Comparison of ENCODE assay signal across 8 mouse cellular contexts in genomic region chr3:84302273-84302672, GRCm38 (mm10). TPM values are rescaled to one million over a fixed set of nuclear protein-coding genes. Genes with fewer than 3 reads are reported as not detected.
DNase-seq lines count a peak whose midpoint lies in the region; ATAC-seq and TF ChIP-seq lines count a peak whose summit lies in the region.

No protein-coding gene starts in this region.

- no peaks in the 10 kb centered on the region for H3K79me2 ChIP-seq in MEL (ENCODE audit: control insufficient read depth, insufficient read depth, low read length, poor library complexity)

- no peaks in the 10 kb centered on the region for H3K4me1 ChIP-seq in MEL (ENCODE audit: control insufficient read depth in 1 of 2, insufficient read depth in 2 of 2, low read length in 2 of 2)
- peaks cover 47% of the 10 kb centered on the region for H3K4me1 ChIP-seq in hindbrain, embryonic 15.5 days (replicated peaks)
- no peaks in the 10 kb centered on the region for H3K4me1 ChIP-seq in lung, embryonic 14.5 days (ENCODE audit: insufficient read depth)

- TF ChIP-seq RAD21 in MEL (IDR thresholded peaks at IDR 0.05; ENCODE audit: low read depth, low read length): peak; percentile 58

- intact Hi-C loops in left cerebral cortex, postnatal 14 days (cut with DNase I): loop anchor here (5.0 kb wide), 1 partner anchor 85 kb away; no protein-coding TSS in a partner anchor
- intact Hi-C loops in left cerebral cortex, postnatal 36 days (cut with DNase I): no loop called here

- no peak overlapping the region for H3K27ac ChIP-seq in MEL (ENCODE audit: control insufficient read depth, low read depth, low read length)
- no peak overlapping the region; the same call in 1 of the 2 replicates for H3K27ac ChIP-seq in hindbrain, embryonic 15.5 days (replicated peaks)
- H3K27ac ChIP-seq in lung, embryonic 14.5 days (ENCODE audit: low read depth): no peak overlapping the region

- no peaks in the 10 kb centered on the region for H3K36me3 ChIP-seq in MEL (ENCODE audit: control insufficient read depth in 1 of 2, insufficient read depth in 2 of 2, low read length in 2 of 2)
- no peaks in the 10 kb centered on the region for H3K36me3 ChIP-seq in hindbrain, embryonic 15.5 days
- no peaks in the 10 kb centered on the region for H3K36me3 ChIP-seq in lung, embryonic 14.5 days (ENCODE audit: insufficient read depth)

- no peak for TF ChIP-seq POLR2A in MEL (IDR thresholded peaks at IDR 0.05; ENCODE audit: control insufficient read depth in 1 of 2, insufficient read depth in 1 of 2, low read depth in 1 of 2, low read length in 2 of 2, poor library complexity in 1 of 2)
- no peak for TF ChIP-seq POLR2A in brain, embryonic 14.5 days (IDR thresholded peaks at IDR 0.05; ENCODE audit: borderline replicate concordance, extremely low read depth, insufficient read depth, insufficient read length, poor library complexity, severe bottlenecking)

- ATAC-seq in hindbrain, embryonic 15.5 days (ENCODE audit: low FRiP score, low read depth): no peak
- ATAC-seq in lung, embryonic 14.5 days (ENCODE audit: insufficient read depth): no peak

- no peak overlapping the region for H3K9ac ChIP-seq in MEL (ENCODE audit: control insufficient read depth, low read depth, low read length, poor library complexity, severe bottlenecking)
- no peak overlapping the region for H3K9ac ChIP-seq in hindbrain, embryonic 15.5 days
- H3K9ac ChIP-seq in lung, embryonic 14.5 days: no peak overlapping the region

- peak; percentile 41 to 51 for DNase-seq in left cerebral cortex, postnatal 14 days (ENCODE audit: low spot score in 2 of 2)
- no peak for DNase-seq in left cerebral cortex, adult 9 months (ENCODE audit: low spot score in 2 of 2)
- DNase-seq in MEL (ENCODE audit: low read depth, low spot score): peak; percentile 45
- DNase-seq in brain, embryonic 14.5 days (ENCODE audit: low read depth): peak; percentile 90
- peak; percentile 51 for DNase-seq in lung, embryonic 14.5 days
- peak; percentile 73 for DNase-seq in right cerebral cortex, postnatal 4 days
- no peak for DNase-seq in left cerebral cortex, postnatal 36 days (ENCODE audit: low spot score in 2 of 2)

- no peaks in the 10 kb centered on the region; a peak in 1 of 4 replicates for H3K27me3 ChIP-seq in MEL (ENCODE audit: control insufficient read depth in 1 of 2, insufficient read depth in 2 of 2, low read length in 2 of 2)
- H3K27me3 ChIP-seq in hindbrain, embryonic 15.5 days: no peaks in the 10 kb centered on the region
- peaks cover 30% of the 10 kb centered on the region for H3K27me3 ChIP-seq in lung, embryonic 14.5 days (ENCODE audit: insufficient read depth, low read length)

- 8% methylated on average over 4 of the region's 4 CpGs for WGBS in hindbrain, embryonic 15.5 days
- 16% methylated on average over 4 of the region's 4 CpGs for WGBS in lung, embryonic 14.5 days

- no peaks in the 10 kb centered on the region for H3K9me3 ChIP-seq in MEL (replicated peaks; ENCODE audit: insufficient read depth, low read length)
- no peaks in the 10 kb centered on the region for H3K9me3 ChIP-seq in hindbrain, embryonic 15.5 days
- H3K9me3 ChIP-seq in lung, embryonic 14.5 days (ENCODE audit: low read depth, low read length): no peaks in the 10 kb centered on the region

- TF ChIP-seq CTCF in MEL (IDR thresholded peaks at IDR 0.05 in 2 of 3, conservative IDR thresholded peaks at IDR 0.05 in 1 of 3; ENCODE audit: control insufficient read depth in 1 of 3, insufficient read depth in 1 of 3, low read depth in 2 of 3, low read length in 3 of 3, poor library complexity in 1 of 3, severe bottlenecking in 1 of 3): peak; percentile 33 to 78 (median 72); a peak in 5 of 6 replicates
- peak; percentile 67 for TF ChIP-seq CTCF in brain, embryonic 14.5 days (IDR thresholded peaks at IDR 0.05; ENCODE audit: borderline replicate concordance, extremely low read depth, insufficient read depth, insufficient read length)
- peak; percentile 71 for TF ChIP-seq CTCF in lung, embryonic 14.5 days (IDR thresholded peaks at IDR 0.05; ENCODE audit: low read depth)

- H3K4me2 ChIP-seq in hindbrain, embryonic 15.5 days: peak overlapping the region; percentile 67
- no peak overlapping the region for H3K4me2 ChIP-seq in lung, embryonic 14.5 days

- H3K4me3 ChIP-seq in MEL (ENCODE audit: control insufficient read depth in 1 of 2, insufficient read depth in 1 of 2, low read depth in 2 of 2, low read length in 2 of 2): no peak overlapping the region
- H3K4me3 ChIP-seq in hindbrain, embryonic 15.5 days: peak overlapping the region; percentile 4; the same call in 1 of the 2 replicates
- H3K4me3 ChIP-seq in lung, embryonic 14.5 days (ENCODE audit: low read depth, low read length): no peak overlapping the region

- TF ChIP-seq EP300 in MEL (IDR thresholded peaks at IDR 0.05; ENCODE audit: low read depth in 1 of 2, low read length in 2 of 2): no peak

TF ChIP-seq in MEL, 35 proteins besides CTCF, POLR2A, EP300 and RAD21:
- TF ChIP-seq ETS1 (IDR thresholded peaks at IDR 0.05; ENCODE audit: low read depth, low read length) (no peak), ZC3H11A (IDR thresholded peaks at IDR 0.05; ENCODE audit: low read depth, low read length) (peak; percentile 64), SMC3 (IDR thresholded peaks at IDR 0.05; ENCODE audit: low read depth, low read length) (peak; percentile 86)

RNA-seq across cellular contexts. Expression of gene Trim2, which starts 4.4 kb away (rescaled TPM):
- total RNA-seq in left cerebral cortex, postnatal 14 days (2021): 100 to 1,000 TPM; 190 to 200 TPM
- total RNA-seq in MEL (2012; rRNA removed): 1.7 and 2.8 TPM in 2 replicates
- 1 to 10 TPM in 1 of 2 experiments, not detected in 1; 4.4 TPM for polyA plus RNA-seq in MEL (2012; ENCODE audit: insufficient read depth in 1 of 2, insufficient read length in 2 of 2, low read depth in 1 of 2, low replicate concordance in 2 of 2, missing spikeins in 1 of 2)
- 102 and 118 TPM in 2 replicates for polyA plus RNA-seq in brain, embryonic 14.5 days (2012; rRNA removed)
- polyA plus RNA-seq in hindbrain, embryonic 15.5 days (2015; fragmentation: Nextera tagmentation; extraction: Ambion mirVana): 139 and 145 TPM in 2 replicates
- 25.9 and 27.0 TPM in 2 replicates for polyA plus RNA-seq in lung, embryonic 14.5 days (2014; fragmentation: Nextera tagmentation; extraction: Ambion mirVana)
- total RNA-seq in left cerebral cortex, postnatal 36 days (2021): 100 to 1,000 TPM; 246 to 252 TPM

Comparison
In these comparisons a context has a peak if more than half of its experiments do, and no peak if none do; other contexts are left out.
1. DNase-seq: peak in left cerebral cortex, postnatal 14 days (2 of 2), MEL (single experiment), brain, embryonic 14.5 days (single experiment), lung, embryonic 14.5 days (single experiment) and right cerebral cortex, postnatal 4 days (single experiment); none in left cerebral cortex, adult 9 months (0 of 2) and left cerebral cortex, postnatal 36 days (0 of 2).
2. Peak in every context shown above with its lines, with median percentiles within 50 percentile points of each other: CTCF ChIP-seq.